Mouse (Mus musculus): Measurements from ENCODE around the gene Shox2. TPM values are rescaled to one million over a fixed set of nuclear protein-coding genes. Genes with fewer than 3 reads are reported as not detected.

Shox2 gene
- polyA plus RNA-seq, 1 experiment from 2014 or later = 17.5 TPM

GRCm38 (mm10) chr3:66970261-66970660 is 11.3 kb downstream of the Shox2 start:
- Histone ChIP-seq H3K9ac (ENCODE audit: low read depth, low read length) (no peak overlapping the region), H3K36me3 (ENCODE audit: control insufficient read depth, insufficient read depth, low read length) (no peaks in the 10 kb centered on the region), H3K27ac (ENCODE audit: low read depth, low read length) (no peak overlapping the region), H3K27me3 (replicated peaks; ENCODE audit: control insufficient read depth, insufficient read depth, low read length) (peaks cover 53% of the 10 kb centered on the region), H3K9me3 (ENCODE audit: control insufficient read depth, low read length) (no peaks in the 10 kb centered on the region), H3K4me1 (ENCODE audit: control insufficient read depth, insufficient read depth, low read depth, low read length) (peaks cover 10% of the 10 kb centered on the region), H3K4me3 (ENCODE audit: low read length) (no peak overlapping the region), H3K4me2 (ENCODE audit: low read length) (no peak overlapping the region)
- ATAC-seq = no peak
- WGBS = 5% methylated on average over 10 of the region's 10 CpGs

DNA sequence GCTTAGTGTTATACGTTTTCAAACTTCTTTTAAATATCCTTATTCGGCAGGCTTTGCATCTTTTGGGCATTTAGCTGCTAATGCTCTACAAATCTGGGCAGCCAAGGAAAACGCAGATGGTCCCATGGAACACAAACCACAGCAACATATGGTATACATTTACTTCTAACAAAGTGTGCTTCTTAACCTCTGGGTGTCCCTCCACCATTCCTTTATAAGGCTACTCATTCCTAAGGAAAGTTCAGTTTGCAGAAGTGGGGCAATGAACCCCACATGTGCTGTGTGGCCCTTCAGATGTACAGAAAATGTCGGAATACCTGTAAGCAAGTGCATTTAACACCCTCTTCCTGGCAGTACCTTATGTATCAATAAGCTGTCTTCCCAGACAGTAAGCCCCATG is 14.1 kb downstream of the Shox2 start:
- H3K4me2 ChIP-seq (ENCODE audit: low read length) = no peak overlapping the region
- H3K4me3 ChIP-seq (ENCODE audit: low read length) = no peak overlapping the region
- no peaks in the 10 kb centered on the region for H3K9me3 ChIP-seq (ENCODE audit: control insufficient read depth, low read length)
- peaks cover 3% of the 10 kb centered on the region for H3K4me1 ChIP-seq (ENCODE audit: control insufficient read depth, insufficient read depth, low read depth, low read length)
- no peak overlapping the region for H3K27ac ChIP-seq (ENCODE audit: low read depth, low read length)
- H3K9ac ChIP-seq (ENCODE audit: low read depth, low read length) = no peak overlapping the region
- 67% methylated on average over 4 of the region's 4 CpGs for WGBS
- H3K36me3 ChIP-seq (ENCODE audit: control insufficient read depth, insufficient read depth, low read length) = no peaks in the 10 kb centered on the region
- H3K27me3 ChIP-seq (replicated peaks; ENCODE audit: control insufficient read depth, insufficient read depth, low read length) = peaks cover 35% of the 10 kb centered on the region
- no peak for ATAC-seq

DNA sequence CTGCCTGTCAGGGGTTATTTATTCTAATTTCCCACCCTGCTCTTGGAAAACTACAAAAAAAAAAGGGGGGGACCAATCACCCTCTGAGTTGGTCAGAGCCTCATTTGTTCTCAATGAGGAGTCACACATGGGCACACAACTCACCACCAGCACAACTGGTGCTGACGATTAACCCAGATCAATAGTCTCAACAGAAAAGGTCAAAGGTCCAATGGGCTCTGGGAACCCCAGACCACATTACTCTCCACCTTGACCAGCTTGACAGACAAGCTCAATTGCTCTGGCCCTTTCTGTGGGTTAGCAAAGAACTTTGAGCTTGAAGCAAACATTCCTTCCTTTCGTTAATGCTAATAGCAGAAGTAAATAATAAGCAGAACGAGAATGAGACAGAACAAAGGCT is 16.7 kb downstream of the Shox2 start:
- Histone ChIP-seq H3K9me3 (ENCODE audit: control insufficient read depth, low read length) (no peaks in the 10 kb centered on the region), H3K4me2 (ENCODE audit: low read length) (no peak overlapping the region), H3K27ac (ENCODE audit: low read depth, low read length) (no peak overlapping the region), H3K27me3 (replicated peaks; ENCODE audit: control insufficient read depth, insufficient read depth, low read length) (peaks cover 18% of the 10 kb centered on the region), H3K9ac (ENCODE audit: low read depth, low read length) (no peak overlapping the region), H3K36me3 (ENCODE audit: control insufficient read depth, insufficient read depth, low read length) (no peaks in the 10 kb centered on the region), H3K4me1 (ENCODE audit: control insufficient read depth, insufficient read depth, low read depth, low read length) (no peaks in the 10 kb centered on the region), H3K4me3 (ENCODE audit: low read length) (no peak overlapping the region)
- WGBS = 48% methylated on average over 3 of the region's 3 CpGs
- no peak for ATAC-seq

- Histone ChIP-seq H3K9me3 (ENCODE audit: control insufficient read depth, low read length) (no peaks in the 10 kb centered on the region), H3K36me3 (ENCODE audit: control insufficient read depth, insufficient read depth, low read length) (no peaks in the 10 kb centered on the region), H3K27ac (ENCODE audit: low read depth, low read length) (no peak overlapping the region), H3K4me2 (ENCODE audit: low read length) (no peak overlapping the region), H3K4me1 (ENCODE audit: control insufficient read depth, insufficient read depth, low read depth, low read length) (no peaks in the 10 kb centered on the region), H3K9ac (ENCODE audit: low read depth, low read length) (no peak overlapping the region), H3K27me3 (replicated peaks; ENCODE audit: control insufficient read depth, insufficient read depth, low read length) (peaks cover 4% of the 10 kb centered on the region; the same call in 1 of the 2 replicates), H3K4me3 (ENCODE audit: low read length) (no peak overlapping the region)
- no peak for ATAC-seq
- WGBS = 71% methylated on average over 5 of the region's 5 CpGs
Measured at GRCm38 (mm10) chr3:66959972-66960371, 21.6 kb downstream of the Shox2 start.

GRCm38 (mm10) chr3:66955126-66955525 is 26.4 kb downstream of the Shox2 start:
- no peak for ATAC-seq
- WGBS = 61% methylated on average over 2 of the region's 2 CpGs
- no peak overlapping the region for H3K4me3 ChIP-seq (ENCODE audit: low read length)
- H3K4me2 ChIP-seq (ENCODE audit: low read length) = no peak overlapping the region
- no peaks in the 10 kb centered on the region for H3K9me3 ChIP-seq (ENCODE audit: control insufficient read depth, low read length)
- H3K36me3 ChIP-seq (ENCODE audit: control insufficient read depth, insufficient read depth, low read length) = no peaks in the 10 kb centered on the region
- H3K27me3 ChIP-seq (replicated peaks; ENCODE audit: control insufficient read depth, insufficient read depth, low read length) = no peaks in the 10 kb centered on the region
- H3K9ac ChIP-seq (ENCODE audit: low read depth, low read length) = no peak overlapping the region
- H3K4me1 ChIP-seq (ENCODE audit: control insufficient read depth, insufficient read depth, low read depth, low read length) = no peaks in the 10 kb centered on the region
- H3K27ac ChIP-seq (ENCODE audit: low read depth, low read length) = no peak overlapping the region

DNA sequence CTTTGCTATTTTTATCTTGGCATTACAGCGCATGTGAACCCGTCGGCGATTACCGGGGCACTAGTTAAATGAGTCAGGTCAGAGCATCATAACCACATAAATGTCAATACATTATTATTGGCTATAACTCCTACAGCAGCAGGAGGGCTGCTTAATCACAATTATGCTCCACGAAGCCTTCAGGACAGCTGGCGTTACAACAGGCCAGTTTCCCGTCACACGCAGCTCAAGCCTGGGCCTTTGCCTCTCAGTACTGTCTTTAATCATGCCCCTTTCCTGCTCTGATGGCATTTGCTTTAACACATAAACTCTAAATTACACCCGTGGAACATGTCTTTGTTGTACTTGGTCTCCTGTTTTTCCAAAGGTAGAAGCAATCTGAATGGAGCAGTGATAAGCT is 41.9 kb downstream of the Shox2 start:
- no peaks in the 10 kb centered on the region for H3K4me1 ChIP-seq (ENCODE audit: control insufficient read depth, insufficient read depth, low read depth, low read length)
- ATAC-seq = no peak
- H3K4me2 ChIP-seq (ENCODE audit: low read length) = no peak overlapping the region
- 48% methylated on average over 10 of the region's 10 CpGs for WGBS
- H3K4me3 ChIP-seq (ENCODE audit: low read length) = no peak overlapping the region
- no peaks in the 10 kb centered on the region for H3K27me3 ChIP-seq (replicated peaks; ENCODE audit: control insufficient read depth, insufficient read depth, low read length)
- H3K9me3 ChIP-seq (ENCODE audit: control insufficient read depth, low read length) = no peaks in the 10 kb centered on the region
- no peak overlapping the region for H3K27ac ChIP-seq (ENCODE audit: low read depth, low read length)
- no peak overlapping the region for H3K9ac ChIP-seq (ENCODE audit: low read depth, low read length)
- H3K36me3 ChIP-seq (ENCODE audit: control insufficient read depth, insufficient read depth, low read length) = no peaks in the 10 kb centered on the region

GRCm38 (mm10) chr3:66922436-66922835 is 59.1 kb downstream of the Shox2 start:
- Histone ChIP-seq H3K9me3 (ENCODE audit: control insufficient read depth, low read length) (no peaks in the 10 kb centered on the region), H3K27ac (ENCODE audit: low read depth, low read length) (no peak overlapping the region), H3K4me1 (ENCODE audit: control insufficient read depth, insufficient read depth, low read depth, low read length) (no peaks in the 10 kb centered on the region), H3K9ac (ENCODE audit: low read depth, low read length) (no peak overlapping the region), H3K4me2 (ENCODE audit: low read length) (no peak overlapping the region), H3K4me3 (ENCODE audit: low read length) (no peak overlapping the region), H3K36me3 (ENCODE audit: control insufficient read depth, insufficient read depth, low read length) (no peaks in the 10 kb centered on the region), H3K27me3 (replicated peaks; ENCODE audit: control insufficient read depth, insufficient read depth, low read length) (no peaks in the 10 kb centered on the region)
- ATAC-seq = no peak
- 46% methylated on average over 3 of the region's 3 CpGs for WGBS

Other genes starting within 250 kb of the Shox2 start
- gene Rsrc1, start 381 bp downstream of the Shox2 start, polyA plus RNA-seq (2015; fragmentation: Nextera tagmentation; extraction: Ambion mirVana) = 30.4 and 31.5 TPM in 2 replicates